Mouse (Mus musculus) neural tube, embryonic 11.5 days (tissue): ENCODE data around the gene Nipsnap1. TPM values are rescaled to one million over a fixed set of nuclear protein-coding genes. Genes with fewer than 3 reads are reported as not detected.

Experiments used
- ATAC-seq: fragments of 200-750 bp; cut with Nextera tagmentation; 2 replicates; pipeline ENCODE4 v1.8.0; 2017; ENCODE audit warnings: moderate number of reproducible peaks, mild to moderate bottlenecking, moderate TSS enrichment, moderate library complexity; ENCODE audit not compliant: insufficient read depth, low FRiP score, low TSS enrichment
- DNase-seq: peaks from one replicate; pipeline ENCODE4 v3.0.0-alpha.2; 2015; ENCODE audit warnings: low spot score
- H3K27ac ChIP-seq: fragments of 300-500 bp; sonication (generic); 2 replicates; pipeline ENCODE4 v1.5.1; 2014; ENCODE audit warnings: low read depth, mild to moderate bottlenecking, low read length
- H3K27me3 ChIP-seq: fragments of 300-500 bp; sonication (generic); 2 replicates; pipeline ENCODE4 v1.6.1; 2014; ENCODE audit warnings: mild to moderate bottlenecking, low read length, mixed read lengths; ENCODE audit not compliant: control insufficient read depth, insufficient read depth
- H3K36me3 ChIP-seq: fragments of 300-500 bp; sonication (generic); 2 replicates; pipeline ENCODE4 v1.6.1; 2014; ENCODE audit warnings: mild to moderate bottlenecking, low read length, moderate library complexity, mixed read lengths; ENCODE audit not compliant: control insufficient read depth, insufficient read depth
- H3K4me1 ChIP-seq: fragments of 300-500 bp; sonication (generic); 2 replicates; pipeline ENCODE4 v1.6.1; 2014; ENCODE audit warnings: low read length, mixed read lengths; ENCODE audit not compliant: control insufficient read depth, insufficient read depth
- H3K4me2 ChIP-seq: fragments of 300-500 bp; sonication (generic); 2 replicates; pipeline ENCODE4 v1.6.1; 2014; ENCODE audit warnings: low read depth, mild to moderate bottlenecking, moderate library complexity
- H3K4me3 ChIP-seq: fragments of 300-500 bp; sonication (generic); 2 replicates; pipeline ENCODE4 v1.5.1; 2014; ENCODE audit warnings: low read depth, low read length
- H3K9ac ChIP-seq: fragments of 300-500 bp; sonication (generic); 2 replicates; pipeline ENCODE4 v1.6.1; 2014; ENCODE audit warnings: mild to moderate bottlenecking, low read length
- H3K9me3 ChIP-seq: fragments of 300-500 bp; sonication (generic); 2 replicates; pipeline ENCODE4 v1.6.1; 2016; ENCODE audit warnings: low read length; ENCODE audit not compliant: control insufficient read depth
- WGBS: fragments of 180-500 bp; shearing (Covaris S2); extraction: QIAGEN DNeasy Blood & Tissue Kit; methylation state at CpG from one replicate; pipeline ENCODE4 v1.1.7; 2014; 5-methylcytosine and 5-hydroxymethylcytosine counted together
- polyA plus RNA-seq: library from polyadenylated mRNA; unstranded; fragments of >200 nt; fragmentation: Nextera tagmentation; extraction: Ambion mirVana; gene quantifications from 2 replicates; pipeline ENCODE4 v1.2.1, GENCODE M21; 2014

The Nipsnap1 gene
- polyA plus RNA-seq, 1 experiment from 2014 or later: 80.4 TPM

DNA sequence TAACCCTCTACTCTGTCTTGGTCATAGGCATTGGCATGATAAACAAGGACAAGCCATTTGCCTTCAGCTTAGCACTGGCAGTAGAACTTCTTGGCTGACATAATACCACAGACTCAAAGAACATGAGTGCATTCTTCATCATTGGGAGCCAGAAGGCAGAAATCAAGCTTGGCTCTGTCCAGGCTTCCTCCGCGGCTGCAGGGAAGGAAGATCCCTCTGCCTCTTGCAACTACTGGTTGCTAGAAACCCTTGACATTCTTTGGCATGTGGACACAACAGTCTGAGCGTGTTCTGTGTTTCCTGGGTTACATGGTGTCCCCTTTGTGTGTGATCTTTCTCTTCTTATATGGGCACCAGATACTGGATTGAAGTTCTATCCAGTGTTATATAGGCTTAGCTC is 13.2 kb downstream of the Nipsnap1 start:
- Histone ChIP-seq H3K4me1 (peaks cover 4% of the 10 kb centered on the region; the same call in 1 of the 2 replicates), H3K4me3 (no peak overlapping the region), H3K27me3 (no peaks in the 10 kb centered on the region), H3K9ac (no peak overlapping the region), H3K9me3 (no peaks in the 10 kb centered on the region), H3K27ac (no peak overlapping the region), H3K4me2 (no peak overlapping the region), H3K36me3 (peaks cover 13% of the 10 kb centered on the region)
- ATAC-seq (no peak), DNase-seq (no peak)
- 94% methylated on average over 3 of the region's 3 CpGs for WGBS

- Histone ChIP-seq H3K4me1 (no peaks in the 10 kb centered on the region), H3K36me3 (peaks cover 6% of the 10 kb centered on the region; the same call in 1 of the 2 replicates), H3K27me3 (no peaks in the 10 kb centered on the region), H3K9ac (peak within 1 kb of the TSS; percentile 86), H3K27ac (peak within 1 kb of the TSS; percentile 68; the same call in 1 of the 2 replicates), H3K4me2 (peak within 1 kb of the TSS; percentile 71), H3K9me3 (no peaks in the 10 kb centered on the region), H3K4me3 (peak within 1 kb of the TSS; percentile 83)
- peak; percentile 91 for ATAC-seq
- WGBS: 3% methylated on average over 52 of the region's 52 CpGs
- peak; percentile 88 for DNase-seq
These were observed 21.4 kb downstream of the Nipsnap1 start, which contains the start of gene Thoc5 for GRCm38 (mm10) chr11:4894848-4895816. Thoc5 (plus strand) TSS chr11:4895320.

GRCm38 (mm10) chr11:4900437-4900836 is 26.7 kb downstream of the Nipsnap1 start:
- Histone ChIP-seq H3K36me3 (peaks cover 5% of the 10 kb centered on the region), H3K4me2 (no peak overlapping the region), H3K27me3 (no peaks in the 10 kb centered on the region), H3K4me1 (no peaks in the 10 kb centered on the region), H3K4me3 (no peak overlapping the region), H3K27ac (no peak overlapping the region), H3K9ac (no peak overlapping the region), H3K9me3 (no peaks in the 10 kb centered on the region)
- DNase-seq (no peak), ATAC-seq (no peak)
- WGBS: 69% methylated on average over 5 of the region's 5 CpGs

DNA sequence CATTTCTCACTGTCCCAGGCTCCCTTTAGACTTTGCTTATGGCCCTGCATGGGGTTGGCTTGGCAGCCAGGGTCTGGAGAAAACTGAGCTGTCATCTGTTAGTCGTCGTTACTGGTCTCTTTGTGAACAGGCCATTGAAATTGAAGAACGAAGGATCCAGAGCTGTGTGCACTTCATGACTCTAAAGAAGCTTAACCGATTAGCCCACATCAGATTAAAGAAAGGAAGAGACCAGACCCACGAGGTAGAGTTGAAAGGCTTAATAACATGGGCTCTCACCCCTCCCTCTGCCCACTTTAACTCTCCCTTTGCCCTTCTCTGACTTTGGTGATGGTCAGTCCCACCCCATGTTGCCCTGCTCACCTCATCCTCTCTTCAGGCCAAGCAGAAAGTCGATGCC is 28.2 kb downstream of the Nipsnap1 start:
- H3K27ac ChIP-seq: no peak overlapping the region
- no peaks in the 10 kb centered on the region for H3K27me3 ChIP-seq
- H3K36me3 ChIP-seq: peaks cover 8% of the 10 kb centered on the region
- no peaks in the 10 kb centered on the region for H3K9me3 ChIP-seq
- DNase-seq (no peak), ATAC-seq (no peak)
- 87% methylated on average over 6 of the region's 6 CpGs for WGBS
- no peak overlapping the region for H3K4me3 ChIP-seq
- no peak overlapping the region for H3K9ac ChIP-seq
- H3K4me1 ChIP-seq: no peaks in the 10 kb centered on the region
- H3K4me2 ChIP-seq: no peak overlapping the region

- DNase-seq: no peak
These were observed 32.5 kb downstream of the Nipsnap1 start for GRCm38 (mm10) chr11:4906231-4906630.

GRCm38 (mm10) chr11:4916068-4916467 is 42.3 kb downstream of the Nipsnap1 start:
- no peak overlapping the region for H3K4me2 ChIP-seq
- no peaks in the 10 kb centered on the region for H3K4me1 ChIP-seq
- H3K27me3 ChIP-seq: no peaks in the 10 kb centered on the region
- peaks cover 25% of the 10 kb centered on the region for H3K36me3 ChIP-seq
- H3K27ac ChIP-seq: no peak overlapping the region
- WGBS: 40% methylated on average over 1 of the region's 1 CpGs
- no peaks in the 10 kb centered on the region for H3K9me3 ChIP-seq
- H3K4me3 ChIP-seq: no peak overlapping the region
- DNase-seq (peak; percentile 60), ATAC-seq (no peak)
- no peak overlapping the region for H3K9ac ChIP-seq

More at GRCm38 (mm10) chr11:4906231-4906630, 32.5 kb downstream of the Nipsnap1 start:
- no peak overlapping the region for H3K27ac ChIP-seq
- H3K4me3 ChIP-seq: no peak overlapping the region
- H3K4me1 ChIP-seq: no peaks in the 10 kb centered on the region
- H3K9ac ChIP-seq: no peak overlapping the region
- no peak overlapping the region for H3K4me2 ChIP-seq
- H3K9me3 ChIP-seq: no peaks in the 10 kb centered on the region
- H3K36me3 ChIP-seq: peaks cover 11% of the 10 kb centered on the region
- whole genome bisulfite sequencing: 92% methylated on average over 6 of the region's 6 CpGs
- no peaks in the 10 kb centered on the region for H3K27me3 ChIP-seq
- ATAC-seq: no peak

GRCm38 (mm10) chr11:4921281-4921680 is 47.5 kb downstream of the Nipsnap1 start:
- no peak overlapping the region for H3K9ac ChIP-seq
- ATAC-seq: no peak
- H3K27me3 ChIP-seq: no peaks in the 10 kb centered on the region
- peaks cover 24% of the 10 kb centered on the region for H3K36me3 ChIP-seq
- H3K4me3 ChIP-seq: no peak overlapping the region
- H3K9me3 ChIP-seq: no peaks in the 10 kb centered on the region
- H3K4me1 ChIP-seq: no peaks in the 10 kb centered on the region
- 95% methylated on average over 2 of the region's 2 CpGs for WGBS
- DNase-seq: no peak
- no peak overlapping the region for H3K27ac ChIP-seq
- H3K4me2 ChIP-seq: no peak overlapping the region

- H3K27me3 ChIP-seq: no peaks in the 10 kb centered on the region
- ATAC-seq (no peak), DNase-seq (no peak)
- H3K9me3 ChIP-seq: no peaks in the 10 kb centered on the region
- no peak overlapping the region for H3K27ac ChIP-seq
- H3K4me1 ChIP-seq: no peaks in the 10 kb centered on the region
- peaks cover 24% of the 10 kb centered on the region for H3K36me3 ChIP-seq
- H3K9ac ChIP-seq: no peak overlapping the region
- 90% methylated on average over 7 of the region's 7 CpGs for WGBS
- H3K4me2 ChIP-seq: no peak overlapping the region
- no peak overlapping the region for H3K4me3 ChIP-seq
These were observed 48.0 kb downstream of the Nipsnap1 start for GRCm38 (mm10) chr11:4921751-4922150.

DNA sequence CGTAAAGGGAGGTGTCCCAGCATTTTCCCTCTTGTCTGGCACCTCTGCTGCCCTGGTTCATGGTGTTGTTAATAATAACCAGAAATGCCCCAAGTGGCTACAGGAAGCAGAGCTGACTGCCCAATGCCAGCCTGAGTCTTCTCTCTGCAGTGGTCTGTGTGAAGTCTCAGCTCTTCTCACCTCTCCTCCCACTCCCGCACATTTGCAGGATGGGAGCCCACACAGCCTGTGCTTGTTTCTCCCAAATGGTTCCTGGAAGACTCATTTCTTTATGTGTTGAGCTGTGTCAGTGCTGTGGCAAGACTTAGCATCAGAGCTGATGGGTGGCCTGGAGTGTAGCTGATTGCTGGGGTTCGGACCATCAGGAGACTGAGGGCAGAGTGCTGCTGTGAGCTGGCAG is 53.5 kb downstream of the Nipsnap1 start:
- no peak overlapping the region for H3K4me2 ChIP-seq
- ATAC-seq (no peak), DNase-seq (no peak)
- no peaks in the 10 kb centered on the region for H3K9me3 ChIP-seq
- no peak overlapping the region for H3K27ac ChIP-seq
- H3K36me3 ChIP-seq: peaks cover 28% of the 10 kb centered on the region
- H3K4me1 ChIP-seq: no peaks in the 10 kb centered on the region
- WGBS: 82% methylated on average over 3 of the region's 3 CpGs
- no peaks in the 10 kb centered on the region for H3K27me3 ChIP-seq
- H3K4me3 ChIP-seq: no peak overlapping the region
- H3K9ac ChIP-seq: no peak overlapping the region
